Mouse (Mus musculus): ENCODE results near the gene Arntl2. TPM values are rescaled to one million over a fixed set of nuclear protein-coding genes. Genes with fewer than 3 reads are reported as not detected.
A peak's percentile ranks its signal among the peaks of the same experiment; 100 is the strongest.
"Not testable (repeated sequence)": the region's sequence is repeated elsewhere in the genome, so short reads cannot be mapped to it uniquely, and the experiment has no call there.

Gene Arntl2
- total RNA-seq, 2 experiments from 2014 or later, result not detected

- no peak for ATAC-seq (replicated peaks; ENCODE audit: low FRiP score, low TSS enrichment, poor library complexity, severe bottlenecking)
These were observed 49.0 kb downstream of the Arntl2 start for GRCm38 (mm10) chr6:146844867-146845266.

- 0 out of 2 replicates have a peak, but pooled peaks have one; percentile 35 for ATAC-seq (replicated peaks; ENCODE audit: low FRiP score, low TSS enrichment, poor library complexity, severe bottlenecking)
These were observed 49.5 kb downstream of the Arntl2 start for GRCm38 (mm10) chr6:146845347-146845746.

GRCm38 (mm10) chr6:146845961-146846750 is 50.3 kb downstream of the Arntl2 start:
- ATAC-seq (replicated peaks; ENCODE audit: low FRiP score, low TSS enrichment, poor library complexity, severe bottlenecking), result peak; percentile 71

GRCm38 (mm10) chr6:146847402-146847801 is 51.5 kb downstream of the Arntl2 start:
- ATAC-seq (replicated peaks; ENCODE audit: low FRiP score, low TSS enrichment, poor library complexity, severe bottlenecking), result no peak

DNA sequence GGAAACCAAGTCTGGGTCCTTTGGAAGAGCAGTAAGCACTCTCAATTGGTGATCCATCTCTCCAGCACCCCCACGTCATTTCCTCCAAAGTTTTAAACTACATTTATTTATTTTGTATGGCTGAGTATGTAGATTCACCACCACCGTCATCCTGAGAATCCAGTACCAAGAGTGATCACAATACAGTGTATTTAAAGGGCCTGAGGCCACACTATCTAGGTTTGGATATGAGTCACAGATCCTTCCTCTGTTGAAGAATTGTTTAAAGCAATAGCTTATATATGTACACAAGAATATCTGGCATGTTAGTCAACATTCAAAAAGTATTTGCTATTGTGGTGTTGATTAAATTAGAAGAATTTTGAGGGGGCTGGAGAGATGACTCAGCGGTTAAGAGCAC is 52.4 kb downstream of the Arntl2 start:
- no peak for ATAC-seq (replicated peaks; ENCODE audit: low FRiP score, low TSS enrichment, poor library complexity, severe bottlenecking)

GRCm38 (mm10) chr6:146850050-146850449 is 54.2 kb downstream of the Arntl2 start, which contains the start of gene Smco2:
Smco2 (plus strand) TSS chr6:146850104.
- no peak for ATAC-seq (replicated peaks; ENCODE audit: low FRiP score, low TSS enrichment, poor library complexity, severe bottlenecking)

DNA sequence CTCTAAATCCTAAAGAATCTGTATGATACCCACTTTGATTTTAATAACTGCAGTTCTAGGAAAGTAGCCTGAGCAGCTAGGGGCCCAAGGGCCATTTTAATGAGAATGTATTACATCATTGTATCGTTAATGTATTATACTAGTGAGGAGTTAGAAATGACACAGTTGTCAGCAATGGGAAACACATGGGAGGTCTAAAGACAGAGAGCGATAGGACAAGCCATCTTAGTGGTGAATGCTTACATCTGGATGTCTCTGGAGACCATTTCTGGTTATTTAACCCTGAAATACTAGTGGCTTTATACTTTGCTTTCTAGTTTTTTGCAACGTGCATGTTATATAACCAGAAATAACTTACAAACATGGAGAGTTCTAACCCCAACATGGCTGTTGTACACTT is 56.1 kb downstream of the Arntl2 start:
- ATAC-seq (replicated peaks; ENCODE audit: low FRiP score, low TSS enrichment, poor library complexity, severe bottlenecking), result no peak

GRCm38 (mm10) chr6:146852739-146853138 is 56.9 kb downstream of the Arntl2 start:
- ATAC-seq (replicated peaks; ENCODE audit: low FRiP score, low TSS enrichment, poor library complexity, severe bottlenecking), result peak; percentile 69

GRCm38 (mm10) chr6:146855185-146855584 is 59.3 kb downstream of the Arntl2 start:
- ATAC-seq (replicated peaks; ENCODE audit: low FRiP score, low TSS enrichment, poor library complexity, severe bottlenecking), result peak; percentile 70

- no peak for ATAC-seq (replicated peaks; ENCODE audit: low FRiP score, low TSS enrichment, poor library complexity, severe bottlenecking)
These were observed 61.5 kb downstream of the Arntl2 start for GRCm38 (mm10) chr6:146857386-146857785.

DNA sequence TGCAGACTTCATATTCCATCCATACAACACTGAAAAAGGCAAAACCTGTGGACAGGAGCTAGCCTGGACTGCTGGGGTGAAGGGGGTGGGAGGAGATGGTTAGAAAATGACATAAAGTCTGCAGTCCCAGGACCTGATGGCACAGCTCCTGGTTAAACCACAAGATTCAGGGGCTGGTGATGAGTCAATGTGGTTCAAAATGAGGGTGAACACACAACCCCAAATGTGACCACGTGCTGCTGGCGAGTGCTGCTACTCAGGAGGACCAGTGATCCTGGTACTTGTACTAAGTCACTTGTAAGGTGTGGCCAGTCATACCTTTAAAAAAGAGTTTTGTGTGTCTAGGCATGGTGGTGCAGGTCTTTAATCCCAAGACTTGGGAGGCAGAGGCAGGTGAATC is 67.3 kb downstream of the Arntl2 start:
- no peak for ATAC-seq (replicated peaks; ENCODE audit: low FRiP score, low TSS enrichment, poor library complexity, severe bottlenecking)

- not testable (repeated sequence) for ATAC-seq (replicated peaks; ENCODE audit: low FRiP score, low TSS enrichment, poor library complexity, severe bottlenecking)
These were observed 68.5 kb downstream of the Arntl2 start for GRCm38 (mm10) chr6:146864370-146864769.

DNA sequence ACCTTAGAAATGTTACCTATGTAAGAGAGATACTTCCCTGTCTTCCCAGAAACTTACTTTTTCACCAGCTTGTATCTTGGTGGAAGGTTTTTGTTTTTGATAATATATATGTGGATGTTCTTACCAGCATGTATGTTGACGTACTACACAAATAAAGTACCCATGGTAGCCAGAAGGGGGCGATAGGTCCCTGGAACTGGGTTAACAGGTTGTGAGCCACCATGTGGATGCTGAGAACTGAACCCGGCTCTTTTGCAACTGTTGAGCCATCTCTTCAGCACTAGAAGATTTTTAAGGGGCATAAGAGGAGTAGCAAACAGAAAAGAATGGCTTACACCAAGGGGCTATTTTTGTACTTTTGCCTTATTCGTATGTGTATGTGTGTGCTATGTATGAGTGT is 69.8 kb downstream of the Arntl2 start:
- peak; percentile 69; the same call in 1 of the 2 replicates for ATAC-seq (replicated peaks; ENCODE audit: low FRiP score, low TSS enrichment, poor library complexity, severe bottlenecking)

DNA sequence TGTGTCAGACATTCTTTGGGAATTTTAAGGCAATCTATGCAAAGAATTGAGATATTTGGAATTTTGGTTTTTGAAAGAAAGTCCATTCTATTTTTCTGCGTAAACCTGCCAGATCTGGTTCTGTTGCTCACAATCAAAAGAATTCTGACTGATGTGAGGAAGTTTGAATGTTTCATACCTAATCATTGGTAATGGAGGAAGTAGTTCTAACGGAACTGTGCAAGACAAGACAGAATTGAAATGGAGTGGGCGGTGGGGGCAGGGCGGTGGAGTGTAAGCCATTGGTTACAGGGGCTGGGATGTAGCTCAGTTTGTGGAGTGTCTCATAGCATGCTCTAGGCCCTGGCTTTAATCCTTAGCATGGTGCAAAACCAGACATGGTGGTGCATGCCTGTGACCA is 76.1 kb downstream of the Arntl2 start:
- ATAC-seq (replicated peaks; ENCODE audit: low FRiP score, low TSS enrichment, poor library complexity, severe bottlenecking), result no peak

DNA sequence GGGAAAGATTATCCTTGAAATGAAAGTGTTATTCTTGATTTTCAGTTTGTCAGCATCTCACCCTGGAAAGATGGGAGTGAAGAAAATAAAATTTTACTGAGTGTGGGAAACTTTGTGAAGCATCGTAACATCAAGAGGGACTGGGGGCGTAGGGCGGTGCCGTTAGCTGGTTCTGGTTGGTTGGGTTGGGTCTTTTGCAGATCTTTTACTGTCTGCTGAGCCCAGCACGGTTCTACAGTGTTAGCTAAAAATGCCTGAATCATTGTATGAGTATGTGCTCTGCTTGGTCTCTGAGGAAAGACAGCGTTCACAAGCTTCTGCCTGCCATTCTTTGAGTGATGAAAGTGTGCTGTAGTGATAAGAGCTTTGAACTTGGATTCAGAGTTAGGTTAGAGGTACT is 78.6 kb downstream of the Arntl2 start:
- no peak for ATAC-seq (replicated peaks; ENCODE audit: low FRiP score, low TSS enrichment, poor library complexity, severe bottlenecking)

DNA sequence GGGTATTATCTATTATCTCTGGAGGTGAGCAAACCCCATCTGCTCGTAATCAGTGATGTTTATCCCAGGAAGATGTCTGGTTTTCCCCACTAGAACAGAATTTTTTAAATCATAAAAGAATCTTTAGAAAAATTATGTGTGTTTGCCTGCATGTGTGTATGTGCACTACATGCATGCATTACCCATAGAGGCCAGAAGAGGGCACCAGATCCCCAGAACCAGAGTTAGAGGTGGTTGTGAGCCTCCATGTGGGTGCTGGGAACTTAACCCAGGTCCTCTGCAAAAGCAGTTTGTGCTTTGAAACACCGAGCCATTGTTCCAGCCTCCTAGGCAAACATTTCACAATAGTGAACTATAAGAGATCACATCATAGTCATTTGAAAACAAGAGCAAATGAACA is 81.0 kb downstream of the Arntl2 start:
- no peak for ATAC-seq (replicated peaks; ENCODE audit: low FRiP score, low TSS enrichment, poor library complexity, severe bottlenecking)

DNA sequence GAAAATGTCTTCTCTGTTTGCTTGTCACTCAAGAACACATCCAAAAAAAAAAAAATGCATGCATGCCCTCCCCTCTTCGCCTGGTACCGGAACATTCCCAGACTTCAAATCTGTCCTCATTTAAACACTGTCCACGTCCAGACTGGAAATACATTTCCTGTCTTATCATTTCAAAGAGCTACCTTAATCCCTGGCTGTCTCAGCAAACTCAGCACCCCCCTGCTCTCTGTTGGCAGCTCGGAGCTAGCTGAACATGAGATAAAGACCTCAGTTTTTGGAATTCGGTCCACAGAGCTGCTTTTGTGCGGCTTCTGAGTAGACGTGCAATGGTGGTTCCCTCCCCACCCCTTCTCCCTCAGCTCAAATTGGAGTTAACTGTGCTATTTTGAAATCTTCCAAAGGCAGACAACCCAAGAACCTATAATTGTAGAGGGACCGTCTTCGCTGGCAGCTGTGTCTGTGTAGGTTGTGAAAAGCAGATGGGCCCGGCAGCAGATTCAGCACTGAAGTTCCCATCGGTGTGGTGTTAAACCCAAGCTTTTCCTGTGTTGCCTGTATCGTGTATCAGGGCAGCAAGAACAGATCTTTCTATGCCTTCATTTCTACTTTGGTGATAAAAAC is 81.7 kb downstream of the Arntl2 start:
- ATAC-seq (replicated peaks; ENCODE audit: low FRiP score, low TSS enrichment, poor library complexity, severe bottlenecking), result no peak

GRCm38 (mm10) chr6:146878926-146879325 is 83.1 kb downstream of the Arntl2 start:
- ATAC-seq (replicated peaks; ENCODE audit: low FRiP score, low TSS enrichment, poor library complexity, severe bottlenecking), result no peak

DNA sequence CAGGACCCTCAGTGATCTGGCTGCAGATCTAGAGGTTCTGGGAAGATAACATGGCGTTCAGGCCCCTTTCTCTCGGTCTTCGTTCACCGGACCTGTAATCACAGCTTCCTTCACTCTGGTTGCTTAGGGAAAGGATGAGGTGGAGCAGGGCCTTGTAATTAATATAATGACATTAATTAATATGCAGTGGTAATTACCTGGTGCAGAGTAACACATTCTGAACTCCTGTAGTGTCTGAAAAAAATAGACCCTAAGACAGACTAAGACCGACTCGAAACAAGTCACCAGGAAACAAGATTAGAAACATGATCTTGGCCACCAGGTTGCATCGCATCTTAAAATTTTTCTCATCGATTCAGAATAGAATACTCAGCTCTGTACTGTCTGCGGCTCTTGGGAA is 84.0 kb downstream of the Arntl2 start:
- ATAC-seq (replicated peaks; ENCODE audit: low FRiP score, low TSS enrichment, poor library complexity, severe bottlenecking), result no peak

DNA sequence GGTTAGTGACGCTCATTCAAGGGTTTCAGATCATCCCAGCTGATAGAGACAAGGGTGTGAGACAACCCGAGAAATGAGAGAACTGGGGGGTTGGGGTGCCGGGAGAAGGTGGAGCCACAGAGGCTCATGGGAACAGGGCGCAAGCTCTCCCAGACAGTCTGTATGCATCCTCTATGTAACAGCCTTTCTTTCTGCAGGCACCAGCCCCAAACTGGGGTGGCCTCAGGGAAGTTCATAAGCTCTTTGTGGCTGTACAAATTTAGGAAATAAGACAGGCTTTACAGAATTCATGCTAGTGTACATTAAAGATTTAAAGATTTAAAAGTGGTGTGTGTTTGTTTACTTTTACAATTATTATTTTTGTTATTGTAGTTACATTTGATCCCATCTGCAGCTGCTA is 84.4 kb downstream of the Arntl2 start:
- ATAC-seq (replicated peaks; ENCODE audit: low FRiP score, low TSS enrichment, poor library complexity, severe bottlenecking), result no peak

Measured in megakaryocyte-erythroid progenitor cell, adult 5-6 weeks (primary cell).